Mouse (Mus musculus) liver, embryonic 13.5 days (tissue): ENCODE measurements at regions not wholly inside any gene's neighbourhood (a gene's known extent, or its start where the extent isn't known, plus 50 kb on each side); places are given as distances from the start of the nearest gene placed in this dataset.

Experiments
- ATAC-seq: fragments of 200-750 bp; cut with Nextera tagmentation; 2 replicates; pipeline ENCODE4 v1.8.0; 2017; ENCODE audit warnings: low read depth, mild to moderate bottlenecking, moderate number of reproducible peaks, moderate library complexity
- DNase-seq: peaks from one replicate; pipeline ENCODE4 v3.0.0; 2022
- H3K27ac ChIP-seq: fragments of 300-500 bp; sonication (generic); 2 replicates; pipeline ENCODE4 v1.5.1; 2015; ENCODE audit warnings: moderate library complexity, mild to moderate bottlenecking, inconsistent platforms
- H3K27me3 ChIP-seq: fragments of 300-500 bp; sonication (generic); 2 replicates; pipeline ENCODE4 v1.6.1; 2015; ENCODE audit warnings: mild to moderate bottlenecking, inconsistent platforms
- H3K36me3 ChIP-seq: fragments of 300-500 bp; sonication (generic); 2 replicates; pipeline ENCODE4 v1.6.1; 2015; ENCODE audit warnings: mild to moderate bottlenecking, inconsistent platforms
- H3K4me1 ChIP-seq: fragments of 300-500 bp; sonication (generic); replicated peaks from 2 replicates; pipeline ENCODE4 v1.6.1; 2015; ENCODE audit warnings: inconsistent platforms
- H3K4me2 ChIP-seq: fragments of 300-500 bp; sonication (generic); 2 replicates; pipeline ENCODE4 v1.6.1; 2015; ENCODE audit warnings: inconsistent platforms, mild to moderate bottlenecking, moderate library complexity
- H3K4me3 ChIP-seq: fragments of 300-500 bp; sonication (generic); replicated peaks from 2 replicates; pipeline ENCODE4 v1.5.1; 2015; ENCODE audit warnings: mild to moderate bottlenecking, inconsistent platforms
- H3K9ac ChIP-seq: fragments of 300-500 bp; sonication (generic); 2 replicates; pipeline ENCODE4 v1.6.1; 2015; ENCODE audit warnings: mild to moderate bottlenecking, inconsistent platforms
- H3K9me3 ChIP-seq: fragments of 300-500 bp; sonication (generic); replicated peaks from 2 replicates; pipeline ENCODE4 v1.6.1; 2016; ENCODE audit warnings: inconsistent platforms
- WGBS: fragments of 180-500 bp; shearing (Covaris S2); methylation state at CpG from one replicate; pipeline ENCODE4 v1.1.7; 2015; ENCODE audit not compliant: insufficient replicate concordance; 5-methylcytosine and 5-hydroxymethylcytosine counted together

GRCm38 (mm10) chr10:108033317-108033795, 121.4 kb upstream of the Otogl start:
- DNase-seq (peak; percentile 67), ATAC-seq (peak; percentile 94)
- 62% methylated on average over 1 of the region's 1 CpGs for WGBS

GRCm38 (mm10) chr10:108027506-108027905, 115.6 kb upstream of the Otogl start:
- WGBS: 44% methylated on average over 2 of the region's 2 CpGs
- ATAC-seq: no peak
- no peak overlapping the region for H3K4me2 ChIP-seq
- H3K4me3 ChIP-seq: no peak overlapping the region
- no peaks in the 10 kb centered on the region for H3K9me3 ChIP-seq
- no peak for DNase-seq
- peaks cover 7% of the 10 kb centered on the region; the same call in 1 of the 2 replicates for H3K4me1 ChIP-seq
- no peak overlapping the region for H3K27ac ChIP-seq
- no peak overlapping the region for H3K9ac ChIP-seq
- no peaks in the 10 kb centered on the region for H3K27me3 ChIP-seq
- no peaks in the 10 kb centered on the region for H3K36me3 ChIP-seq

More at GRCm38 (mm10) chr10:108033317-108033795, 121.4 kb upstream of the Otogl start:
- peak overlapping the region; percentile 50; the same call in 1 of the 2 replicates for H3K27ac ChIP-seq
- 0 out of 2 replicates have a peak overlapping the region, but pooled peaks have one; percentile 28 for H3K4me2 ChIP-seq
- no peaks in the 10 kb centered on the region for H3K27me3 ChIP-seq
- no peaks in the 10 kb centered on the region for H3K36me3 ChIP-seq
- H3K9ac ChIP-seq: no peak overlapping the region
- no peaks in the 10 kb centered on the region for H3K9me3 ChIP-seq
- no peak overlapping the region for H3K4me3 ChIP-seq
- peaks cover 22% of the 10 kb centered on the region for H3K4me1 ChIP-seq

GRCm38 (mm10) chr10:108024227-108024626, 112.3 kb upstream of the Otogl start:
- Histone ChIP-seq H3K4me2 (no peak overlapping the region), H3K36me3 (no peaks in the 10 kb centered on the region), H3K4me1 (no peaks in the 10 kb centered on the region), H3K4me3 (no peak overlapping the region), H3K9me3 (no peaks in the 10 kb centered on the region), H3K27me3 (no peaks in the 10 kb centered on the region), H3K9ac (no peak overlapping the region), H3K27ac (no peak overlapping the region)
- ATAC-seq: no peak
- WGBS: 49% methylated on average over 6 of the region's 6 CpGs
- DNase-seq: no peak

- Histone ChIP-seq H3K27ac (no peak overlapping the region), H3K36me3 (no peaks in the 10 kb centered on the region), H3K4me3 (no peak overlapping the region), H3K9me3 (no peaks in the 10 kb centered on the region), H3K4me2 (no peak overlapping the region), H3K9ac (no peak overlapping the region), H3K27me3 (no peaks in the 10 kb centered on the region), H3K4me1 (no peaks in the 10 kb centered on the region)
- 52% methylated on average over 1 of the region's 1 CpGs for WGBS
- ATAC-seq (no peak), DNase-seq (no peak)
These were observed 104.6 kb upstream of the Otogl start for GRCm38 (mm10) chr10:108016552-108016951.

GRCm38 (mm10) chr10:107994836-107995585, 83.1 kb upstream of the Otogl start:
- Histone ChIP-seq H3K27ac (no peak overlapping the region), H3K9ac (no peak overlapping the region), H3K27me3 (no peaks in the 10 kb centered on the region), H3K4me3 (no peak overlapping the region), H3K9me3 (no peaks in the 10 kb centered on the region), H3K4me1 (no peaks in the 10 kb centered on the region), H3K36me3 (no peaks in the 10 kb centered on the region), H3K4me2 (no peak overlapping the region)
- 54% methylated on average over 2 of the region's 2 CpGs for whole genome bisulfite sequencing
- no peak for DNase-seq
- no peak for ATAC-seq

GRCm38 (mm10) chr10:107992621-107993020, 80.7 kb upstream of the Otogl start:
- ATAC-seq (no peak), DNase-seq (no peak)
- Histone ChIP-seq H3K9ac (no peak overlapping the region), H3K36me3 (no peaks in the 10 kb centered on the region), H3K9me3 (no peaks in the 10 kb centered on the region), H3K27ac (no peak overlapping the region), H3K4me3 (no peak overlapping the region), H3K4me1 (no peaks in the 10 kb centered on the region), H3K4me2 (no peak overlapping the region), H3K27me3 (no peaks in the 10 kb centered on the region)
- 57% methylated on average over 3 of the region's 3 CpGs for WGBS

GRCm38 (mm10) chr10:107990557-107990956, 78.6 kb upstream of the Otogl start:
- Histone ChIP-seq H3K4me3 (no peak overlapping the region), H3K27ac (no peak overlapping the region), H3K4me2 (no peak overlapping the region), H3K9me3 (no peaks in the 10 kb centered on the region), H3K9ac (no peak overlapping the region), H3K36me3 (no peaks in the 10 kb centered on the region), H3K27me3 (no peaks in the 10 kb centered on the region), H3K4me1 (no peaks in the 10 kb centered on the region)
- no peak for ATAC-seq
- no peak for DNase-seq
- 74% methylated on average over 3 of the region's 3 CpGs for WGBS

GRCm38 (mm10) chr10:107989913-107990312, 78.0 kb upstream of the Otogl start:
- H3K4me3 ChIP-seq: no peak overlapping the region
- H3K9me3 ChIP-seq: no peaks in the 10 kb centered on the region
- no peaks in the 10 kb centered on the region for H3K27me3 ChIP-seq
- H3K27ac ChIP-seq: no peak overlapping the region
- no peaks in the 10 kb centered on the region for H3K4me1 ChIP-seq
- ATAC-seq: no peak
- DNase-seq: no peak
- H3K9ac ChIP-seq: no peak overlapping the region
- H3K36me3 ChIP-seq: no peaks in the 10 kb centered on the region
- no peak overlapping the region for H3K4me2 ChIP-seq
- 39% methylated on average over 2 of the region's 2 CpGs for WGBS

- no peaks in the 10 kb centered on the region for H3K27me3 ChIP-seq
- no peak overlapping the region for H3K9ac ChIP-seq
- no peak overlapping the region for H3K27ac ChIP-seq
- no peaks in the 10 kb centered on the region for H3K36me3 ChIP-seq
- 71% methylated on average over 5 of the region's 5 CpGs for WGBS
- no peaks in the 10 kb centered on the region for H3K9me3 ChIP-seq
- H3K4me1 ChIP-seq: no peaks in the 10 kb centered on the region
- DNase-seq (no peak), ATAC-seq (no peak)
- no peak overlapping the region for H3K4me2 ChIP-seq
- no peak overlapping the region for H3K4me3 ChIP-seq
These were observed 70.7 kb upstream of the Otogl start for GRCm38 (mm10) chr10:107982632-107983031.

- H3K9ac ChIP-seq: no peak overlapping the region
- DNase-seq: no peak
- ATAC-seq: no peak
These were observed 70.1 kb upstream of the Otogl start for GRCm38 (mm10) chr10:107982082-107982481.

GRCm38 (mm10) chr10:107976392-107976965, 64.5 kb upstream of the Otogl start:
- no peak overlapping the region for H3K4me2 ChIP-seq
- H3K27ac ChIP-seq: no peak overlapping the region
- H3K36me3 ChIP-seq: no peaks in the 10 kb centered on the region
- no peak overlapping the region for H3K9ac ChIP-seq
- H3K4me1 ChIP-seq: no peaks in the 10 kb centered on the region
- DNase-seq: no peak
- 63% methylated on average over 3 of the region's 3 CpGs for WGBS
- H3K9me3 ChIP-seq: no peaks in the 10 kb centered on the region
- ATAC-seq: no peak
- no peaks in the 10 kb centered on the region for H3K27me3 ChIP-seq
- no peak overlapping the region for H3K4me3 ChIP-seq

More at GRCm38 (mm10) chr10:107982082-107982481, 70.1 kb upstream of the Otogl start:
- H3K4me2 ChIP-seq: no peak overlapping the region
- no peaks in the 10 kb centered on the region for H3K4me1 ChIP-seq
- no peak overlapping the region for H3K27ac ChIP-seq
- no peaks in the 10 kb centered on the region for H3K36me3 ChIP-seq
- no peaks in the 10 kb centered on the region for H3K9me3 ChIP-seq
- no peak overlapping the region for H3K4me3 ChIP-seq
- no peaks in the 10 kb centered on the region for H3K27me3 ChIP-seq
- WGBS: 83% methylated on average over 1 of the region's 1 CpGs

GRCm38 (mm10) chr10:107971748-107972147, 59.8 kb upstream of the Otogl start:
- H3K27me3 ChIP-seq: no peaks in the 10 kb centered on the region
- no peak overlapping the region for H3K4me3 ChIP-seq
- H3K9me3 ChIP-seq: no peaks in the 10 kb centered on the region
- no peaks in the 10 kb centered on the region for H3K4me1 ChIP-seq
- DNase-seq: no peak
- H3K4me2 ChIP-seq: no peak overlapping the region
- H3K9ac ChIP-seq: no peak overlapping the region
- no peak for ATAC-seq
- H3K27ac ChIP-seq: no peak overlapping the region
- no peaks in the 10 kb centered on the region for H3K36me3 ChIP-seq
